Mouse (Mus musculus): ENCODE measurements around the gene Tmem169.

Gene Tmem169

GRCm38 (mm10) chr1:72286904-72287303, 2.7 kb downstream of the Tmem169 start:
- no peak for DNase-seq (ENCODE audit: low read depth, low spot score)

- DNase-seq (ENCODE audit: low read depth, low spot score) = no peak
Measured at GRCm38 (mm10) chr1:72287893-72288292, 3.7 kb downstream of the Tmem169 start.

GRCm38 (mm10) chr1:72288527-72289150, 4.5 kb downstream of the Tmem169 start:
- DNase-seq (ENCODE audit: low read depth, low spot score) = no peak

- no peak for DNase-seq (ENCODE audit: low read depth, low spot score)
Measured at GRCm38 (mm10) chr1:72290896-72291295, 6.7 kb downstream of the Tmem169 start.

- DNase-seq (ENCODE audit: low read depth, low spot score) = no peak
Measured at GRCm38 (mm10) chr1:72291421-72291820, 7.3 kb downstream of the Tmem169 start.

- DNase-seq (ENCODE audit: low read depth, low spot score) = no peak
Measured at GRCm38 (mm10) chr1:72291925-72292324, 7.8 kb downstream of the Tmem169 start.

- no peak for DNase-seq (ENCODE audit: low read depth, low spot score)
Measured at GRCm38 (mm10) chr1:72293869-72294663, 9.9 kb downstream of the Tmem169 start.

GRCm38 (mm10) chr1:72295746-72296145, 11.6 kb downstream of the Tmem169 start:
- no peak for DNase-seq (ENCODE audit: low read depth, low spot score)

- no peak for DNase-seq (ENCODE audit: low read depth, low spot score)
Measured at GRCm38 (mm10) chr1:72301845-72302244, 17.7 kb downstream of the Tmem169 start.

GRCm38 (mm10) chr1:72306241-72306640, 22.1 kb downstream of the Tmem169 start:
- DNase-seq (ENCODE audit: low read depth, low spot score) = no peak

- DNase-seq (ENCODE audit: low read depth, low spot score) = no peak
Measured at GRCm38 (mm10) chr1:72306679-72307181, 22.6 kb downstream of the Tmem169 start.

GRCm38 (mm10) chr1:72307317-72307798, 23.2 kb downstream of the Tmem169 start, which contains the start of gene Xrcc5:
Gene Xrcc5, plus strand, starts transcription at chr1:72307421.
- peak; percentile 93 for DNase-seq (ENCODE audit: low read depth, low spot score)

GRCm38 (mm10) chr1:72308919-72309318, 24.8 kb downstream of the Tmem169 start:
- no peak for DNase-seq (ENCODE audit: low read depth, low spot score)

GRCm38 (mm10) chr1:72309744-72310424, 25.7 kb downstream of the Tmem169 start:
- no peak for DNase-seq (ENCODE audit: low read depth, low spot score)

- DNase-seq (ENCODE audit: low read depth, low spot score) = no peak
Measured at GRCm38 (mm10) chr1:72312701-72313398, 28.7 kb downstream of the Tmem169 start.

- DNase-seq (ENCODE audit: low read depth, low spot score) = no peak
Measured at GRCm38 (mm10) chr1:72313399-72314039, 29.4 kb downstream of the Tmem169 start.

- DNase-seq (ENCODE audit: low read depth, low spot score) = no peak
Measured at GRCm38 (mm10) chr1:72315447-72315846, 31.3 kb downstream of the Tmem169 start.

GRCm38 (mm10) chr1:72316409-72316808, 32.2 kb downstream of the Tmem169 start:
- no peak for DNase-seq (ENCODE audit: low read depth, low spot score)

GRCm38 (mm10) chr1:72316901-72317300, 32.7 kb downstream of the Tmem169 start:
- DNase-seq (ENCODE audit: low read depth, low spot score) = no peak

GRCm38 (mm10) chr1:72320759-72321158, 36.6 kb downstream of the Tmem169 start:
- no peak for DNase-seq (ENCODE audit: low read depth, low spot score)

GRCm38 (mm10) chr1:72323248-72323647, 39.1 kb downstream of the Tmem169 start:
- DNase-seq (ENCODE audit: low read depth, low spot score) = no peak

Data from brain, embryonic 18.5 days (tissue).